Mouse (Mus musculus) kidney, adult 2 months (tissue): ENCODE data around the gene St14. TPM values are rescaled to one million over a fixed set of nuclear protein-coding genes. Genes with fewer than 3 reads are reported as not detected.

Experiments used
- DNase-seq: peaks from one replicate; pipeline ENCODE4 v3.0.0; 2021
- H3K27ac ChIP-seq: fragments of 200-500 bp; 2 replicates; pipeline ENCODE4 v1.5.1; 2012; ENCODE audit warnings: low read depth, low read length, control low read depth, inconsistent platforms; ENCODE audit not compliant: insufficient read depth
- H3K27me3 ChIP-seq: fragments of 200-500 bp; replicated peaks from 2 replicates; pipeline ENCODE4 v1.6.1; 2012; ENCODE audit warnings: mild to moderate bottlenecking, moderate library complexity, low read length, inconsistent platforms; ENCODE audit not compliant: control insufficient read depth, insufficient read depth
- H3K36me3 ChIP-seq: fragments of 200-500 bp; 2 replicates; pipeline ENCODE4 v1.6.1; 2012; ENCODE audit warnings: mild to moderate bottlenecking, moderate library complexity, low read length, inconsistent platforms; ENCODE audit not compliant: control insufficient read depth, insufficient read depth
- H3K4me1 ChIP-seq: fragments of 200-500 bp; 2 replicates; pipeline ENCODE4 v1.6.1; 2011; ENCODE audit warnings: low read length; ENCODE audit not compliant: control insufficient read depth, insufficient read depth
- H3K4me3 ChIP-seq: fragments of 200-500 bp; 2 replicates; pipeline ENCODE4 v1.5.1; 2011; ENCODE audit warnings: mild to moderate bottlenecking, low read depth, low read length, control low read depth; ENCODE audit not compliant: insufficient read depth
- CTCF ChIP-seq: fragments of 200-500 bp; conservative IDR thresholded peaks from 2 replicates; pipeline ENCODE4 v1.5.1; 2011; ENCODE audit warnings: low read depth, mild to moderate bottlenecking, control low read depth, low read length, moderate library complexity, mixed read lengths; ENCODE audit not compliant: insufficient read depth, insufficient read length
- POLR2A ChIP-seq: fragments of 200-500 bp; IDR thresholded peaks from one replicate; pipeline ENCODE4 v1.6.1; 2011; ENCODE audit warnings: low read depth, low read length, control low read depth
- WGBS: fragments of 180-500 bp; shearing (Covaris S2); methylation state at CpG from one replicate; pipeline ENCODE4 v1.1.7; 2018; 5-methylcytosine and 5-hydroxymethylcytosine counted together
- polyA plus RNA-seq: library from polyadenylated mRNA; depleted of rRNA; stranded (reverse); fragments of >200 nt; gene quantifications from 2 replicates; pipeline ENCODE4 v1.2.3, GENCODE M21; 2012

Gene St14
- polyA plus RNA-seq, 1 experiment = 62.8 TPM

DNA sequence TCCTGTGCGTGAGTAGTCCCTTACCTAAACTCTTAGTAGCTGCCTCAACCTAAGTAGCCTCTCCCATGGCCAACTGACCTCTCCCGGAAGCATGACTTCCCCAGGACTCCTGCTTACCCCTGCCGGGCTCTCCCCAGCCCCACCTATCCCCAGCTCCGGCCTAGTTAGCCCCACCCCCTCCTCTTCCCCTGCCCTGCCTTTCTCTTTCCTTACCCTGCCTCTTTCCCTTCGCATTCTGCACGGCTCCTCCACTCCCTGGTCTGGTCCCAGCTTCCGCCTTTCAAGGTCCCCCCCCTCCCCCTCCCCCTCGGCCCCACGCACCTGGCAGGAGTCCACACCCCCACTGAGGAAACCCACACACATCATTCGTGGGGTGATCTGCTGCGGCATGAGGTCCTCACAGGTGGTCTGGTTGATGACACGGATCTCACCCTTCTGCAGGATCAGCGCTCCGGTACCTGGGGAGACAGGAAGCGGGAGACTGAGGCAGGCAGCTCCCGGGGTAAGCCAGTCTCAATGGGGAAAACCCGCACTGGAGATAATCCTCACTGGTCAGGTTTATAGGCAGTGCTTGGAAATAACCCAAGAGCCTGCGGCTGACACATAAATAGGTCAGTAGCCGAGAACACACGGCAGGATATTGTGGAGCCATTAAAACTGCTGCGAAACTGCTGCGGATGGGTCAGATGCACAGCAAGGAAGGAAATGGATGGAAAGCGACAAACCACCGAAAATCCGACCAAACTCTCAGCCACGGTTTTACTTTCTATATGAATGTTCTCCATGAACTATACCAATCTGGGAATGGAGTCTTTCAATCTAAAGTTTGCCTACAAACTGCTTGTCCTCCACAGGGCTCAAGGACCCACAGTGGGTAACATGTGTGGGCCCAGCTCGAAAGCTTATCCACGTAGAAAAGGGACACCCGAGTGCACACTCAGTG lies 41.3 kb downstream of the St14 start:
- no peak for TF ChIP-seq CTCF
- TF ChIP-seq POLR2A = no peak
- WGBS = 77% methylated on average over 29 of the region's 29 CpGs
- no peak for DNase-seq
- H3K4me1 ChIP-seq = no peaks in the 10 kb centered on the region
- no peaks in the 10 kb centered on the region for H3K36me3 ChIP-seq
- no peak overlapping the region for H3K4me3 ChIP-seq
- no peak overlapping the region for H3K27ac ChIP-seq
- no peaks in the 10 kb centered on the region for H3K27me3 ChIP-seq

DNA sequence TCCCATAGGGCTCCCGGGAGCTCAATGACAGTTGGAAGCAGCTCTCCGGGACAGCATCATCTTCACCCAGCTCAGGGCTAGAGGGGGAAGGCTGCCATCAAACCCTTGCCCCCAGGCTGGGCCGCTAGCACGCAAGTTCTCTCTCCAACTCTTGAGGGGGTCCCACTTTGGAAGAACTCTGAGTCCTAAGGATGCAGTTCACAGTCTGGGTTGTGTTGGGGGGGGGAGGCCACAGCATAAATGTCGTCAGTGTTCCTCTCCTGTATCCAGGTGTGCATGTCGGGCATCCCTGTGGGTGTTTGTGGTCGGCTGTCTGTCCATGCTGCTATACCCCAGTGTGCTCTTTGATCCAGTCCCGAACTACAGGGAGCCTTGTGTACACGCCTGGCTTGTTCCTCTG lies 42.1 kb downstream of the St14 start:
- Histone ChIP-seq H3K27me3 (no peaks in the 10 kb centered on the region), H3K36me3 (no peaks in the 10 kb centered on the region), H3K4me3 (no peak overlapping the region), H3K27ac (no peak overlapping the region), H3K4me1 (no peaks in the 10 kb centered on the region)
- 86% methylated on average over 9 of the region's 9 CpGs for WGBS
- DNase-seq = no peak
- TF ChIP-seq POLR2A (no peak), CTCF (no peak)

DNA sequence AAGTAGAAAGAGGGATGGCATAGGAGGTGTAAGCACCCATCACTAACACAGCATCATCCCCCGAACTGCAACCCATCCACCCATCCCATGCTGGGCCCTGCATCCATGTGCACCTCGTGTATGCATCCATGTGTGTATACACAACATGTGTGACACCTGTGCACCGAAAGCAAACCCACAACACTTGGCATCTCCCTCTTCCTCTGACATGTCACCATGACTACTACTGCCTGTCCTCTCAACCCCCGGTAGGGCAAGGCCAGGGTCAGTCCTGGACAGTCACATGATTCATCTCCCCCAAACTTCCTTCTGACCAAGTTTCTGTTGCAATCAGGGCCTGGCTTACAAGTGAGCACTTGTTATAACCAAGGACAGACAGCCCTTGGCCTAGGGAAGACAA lies 42.8 kb downstream of the St14 start:
- no peaks in the 10 kb centered on the region for H3K4me1 ChIP-seq
- no peaks in the 10 kb centered on the region for H3K36me3 ChIP-seq
- no peak overlapping the region for H3K27ac ChIP-seq
- H3K27me3 ChIP-seq = no peaks in the 10 kb centered on the region
- TF ChIP-seq POLR2A = no peak
- TF ChIP-seq CTCF = no peak
- H3K4me3 ChIP-seq = no peak overlapping the region
- WGBS = 67% methylated on average over 4 of the region's 4 CpGs
- no peak for DNase-seq

DNA sequence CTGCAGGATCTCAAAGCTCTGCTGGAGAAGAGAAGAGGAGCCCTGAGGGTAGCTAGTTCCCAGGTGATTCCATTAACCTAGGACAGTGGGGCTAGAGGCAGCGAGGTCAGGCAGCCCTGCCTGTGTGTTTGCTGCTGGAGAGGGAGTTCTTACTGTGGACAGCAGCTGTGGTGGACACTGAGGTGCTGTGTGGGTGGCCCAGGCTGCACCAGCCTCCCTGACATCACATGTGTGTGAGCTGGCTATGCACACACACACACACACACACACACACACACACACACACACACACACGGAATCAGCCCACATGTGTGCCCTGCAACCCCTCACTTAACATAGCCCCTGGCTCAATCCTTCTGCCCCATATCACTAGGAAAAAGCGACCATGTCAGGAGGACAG lies 43.5 kb downstream of the St14 start:
- Histone ChIP-seq H3K27me3 (no peaks in the 10 kb centered on the region), H3K4me1 (no peaks in the 10 kb centered on the region), H3K27ac (no peak overlapping the region), H3K36me3 (no peaks in the 10 kb centered on the region), H3K4me3 (no peak overlapping the region)
- 63% methylated on average over 3 of the region's 3 CpGs for WGBS
- TF ChIP-seq CTCF (no peak), POLR2A (no peak)
- DNase-seq = no peak

DNA sequence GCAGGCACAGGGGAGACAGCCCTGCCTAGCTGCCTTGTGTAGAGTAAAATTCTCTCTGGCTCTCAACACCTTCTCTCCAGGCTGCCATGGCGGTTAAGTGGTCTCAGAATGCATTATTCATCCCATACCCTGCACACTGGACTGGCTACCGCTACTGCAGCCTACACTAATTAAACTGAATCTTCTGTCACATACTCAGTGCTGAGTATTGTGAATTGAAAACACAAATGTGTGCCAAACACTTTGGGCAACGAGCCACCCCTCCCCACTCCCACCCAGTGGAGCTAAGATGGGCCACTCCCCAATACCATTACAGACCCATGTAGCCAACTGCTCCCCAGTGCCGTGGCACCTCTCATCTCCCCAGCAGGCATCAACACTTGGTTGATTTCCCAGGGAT lies 44.2 kb downstream of the St14 start:
- WGBS = 84% methylated on average over 4 of the region's 4 CpGs
- H3K4me3 ChIP-seq = no peak overlapping the region
- H3K4me1 ChIP-seq = no peaks in the 10 kb centered on the region
- H3K36me3 ChIP-seq = no peaks in the 10 kb centered on the region
- no peaks in the 10 kb centered on the region for H3K27me3 ChIP-seq
- TF ChIP-seq POLR2A (no peak), CTCF (no peak)
- H3K27ac ChIP-seq = no peak overlapping the region
- DNase-seq = no peak

DNA sequence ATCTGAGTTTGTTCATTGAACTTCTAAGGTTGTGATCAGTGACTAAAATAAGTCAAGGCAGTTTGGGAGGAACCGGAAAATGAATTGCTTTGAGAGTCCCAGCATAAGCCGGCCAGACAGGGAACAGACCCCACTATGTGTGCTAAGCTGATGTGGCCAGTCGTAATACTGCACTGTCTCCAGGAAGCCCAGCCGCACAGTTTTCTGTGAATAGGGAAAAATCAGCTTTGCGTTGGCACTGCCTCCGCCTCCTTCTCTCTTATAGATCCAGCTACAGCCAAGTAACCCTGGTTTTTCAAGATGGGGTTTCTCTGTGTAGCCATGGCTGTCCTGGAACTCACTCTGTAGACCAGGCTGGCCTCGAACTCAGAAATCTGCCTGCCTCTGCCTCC lies 44.9 kb downstream of the St14 start:
- Histone ChIP-seq H3K36me3 (no peaks in the 10 kb centered on the region), H3K4me1 (no peaks in the 10 kb centered on the region), H3K27me3 (no peaks in the 10 kb centered on the region), H3K4me3 (no peak overlapping the region), H3K27ac (no peak overlapping the region)
- WGBS = 79% methylated on average over 7 of the region's 7 CpGs
- no peak for DNase-seq
- TF ChIP-seq CTCF (no peak), POLR2A (no peak)

DNA sequence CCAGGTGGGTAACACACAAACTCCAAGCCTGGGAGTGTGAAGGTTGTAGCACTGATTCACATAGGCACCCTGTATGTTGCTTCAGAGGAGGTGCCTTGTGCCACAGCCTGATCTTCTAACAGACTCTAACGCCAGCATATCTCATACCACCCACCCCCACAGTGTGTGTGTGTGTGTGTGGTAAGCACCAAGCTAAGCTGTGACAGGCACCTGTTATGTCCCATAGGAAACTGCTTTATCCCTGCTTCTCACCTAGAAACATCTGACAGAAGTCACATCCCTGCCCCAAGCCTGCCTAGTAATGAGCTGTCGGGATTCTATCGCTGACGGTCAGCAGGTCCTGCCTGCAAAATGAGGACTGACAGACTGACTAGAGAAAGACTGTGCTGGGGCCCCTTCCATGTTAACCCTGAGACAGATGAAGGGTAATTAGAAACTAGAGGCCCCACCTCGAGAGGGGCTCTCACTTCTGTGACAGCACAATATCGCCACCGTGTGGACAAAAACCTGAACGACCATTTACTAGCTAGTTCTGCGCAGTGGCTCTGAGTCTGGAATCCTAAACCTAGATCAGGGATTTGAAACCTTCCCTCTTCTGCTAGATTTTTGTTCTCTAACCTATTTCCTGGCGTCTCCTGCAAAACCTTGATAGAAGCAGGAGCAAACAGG lies 45.4 kb downstream of the St14 start:
- H3K4me1 ChIP-seq = no peaks in the 10 kb centered on the region

More for the DNA sequence above, 45.4 kb downstream of the St14 start:
- no peaks in the 10 kb centered on the region for H3K36me3 ChIP-seq
- TF ChIP-seq CTCF (peak; percentile 73), POLR2A (no peak)
- H3K27ac ChIP-seq = no peak overlapping the region
- H3K4me3 ChIP-seq = no peak overlapping the region
- no peaks in the 10 kb centered on the region for H3K27me3 ChIP-seq
- WGBS = 26% methylated on average over 10 of the region's 10 CpGs
- peak; percentile 55 for DNase-seq
